ENCODE assay signal across 17 mouse cellular contexts in genomic region chr5:23780516-23780915, GRCm38 (mm10). TPM values are rescaled to one million over a fixed set of nuclear protein-coding genes. Genes with fewer than 3 reads are reported as not detected.
DNase-seq lines count a peak whose midpoint lies in the region; ATAC-seq and TF ChIP-seq lines count a peak whose summit lies in the region.
"Had no signal": no experiment of that assay in that cellular context is flagged by ENCODE, and none has a peak within 500 bp of the region (broad histone marks: within the 10 kb centered on the region; RNA-seq: fewer than 3 reads in every experiment).

No protein-coding gene starts in this region.

- no peak for TF ChIP-seq POLR2A in lung, adult 2 months (IDR thresholded peaks at IDR 0.05; ENCODE audit: borderline replicate concordance, extremely low read depth, low read depth, low read length)

- no peak overlapping the region for H3K9ac ChIP-seq in intestine, postnatal 0 days (ENCODE audit: low read depth, low read length)
- H3K9ac ChIP-seq in intestine, embryonic 16.5 days (ENCODE audit: low read depth, low read length), result no peak overlapping the region
- no peak overlapping the region for H3K9ac ChIP-seq in lung, embryonic 14.5 days
- no peak overlapping the region for H3K9ac ChIP-seq in stomach, postnatal 0 days (ENCODE audit: low read length)
- H3K9ac ChIP-seq: forebrain, embryonic 13.5 days; heart, embryonic 12.5 days; hindbrain, embryonic 14.5 days; intestine, embryonic 15.5 days; neural tube, embryonic 12.5 days had no signal

- CTCF ChIA-PET in Patski (lab: Charles Lee), result interaction anchor here (0.8 to 1.5 kb wide), 3 partner anchors 11 to 38 kb away, joined by 3 read pairs; no protein-coding TSS in a partner anchor

- intact Hi-C loops in left cerebral cortex, postnatal 14 days (cut with DNase I), result no loop called here

- ATAC-seq in intestine, postnatal 0 days, result no peak
- no peak for ATAC-seq in intestine, embryonic 16.5 days
- no peak for ATAC-seq in lung, embryonic 14.5 days (ENCODE audit: insufficient read depth)
- no peak for ATAC-seq in Patski
- no peak for ATAC-seq in stomach, postnatal 0 days (ENCODE audit: low FRiP score, low TSS enrichment)
- ATAC-seq: forebrain, embryonic 13.5 days; intestine, embryonic 15.5 days had no signal

- no peak for TF ChIP-seq EP300 in stomach, postnatal 0 days (optimal IDR thresholded peaks at IDR 0.05)

- H3K36me3 ChIP-seq in intestine, postnatal 0 days (ENCODE audit: control insufficient read depth, insufficient read depth), result no peaks in the 10 kb centered on the region
- no peaks in the 10 kb centered on the region for H3K36me3 ChIP-seq in intestine, embryonic 16.5 days (ENCODE audit: control insufficient read depth, insufficient read depth, low read length)
- H3K36me3 ChIP-seq in lung, embryonic 14.5 days (ENCODE audit: insufficient read depth), result peaks cover 15% of the 10 kb centered on the region
- no peaks in the 10 kb centered on the region for H3K36me3 ChIP-seq in stomach, postnatal 0 days (ENCODE audit: control insufficient read depth, insufficient read depth, low read length)
- H3K36me3 ChIP-seq: intestine, embryonic 15.5 days; neural tube, embryonic 12.5 days had no signal

- no peak overlapping the region for H3K4me2 ChIP-seq in intestine, postnatal 0 days (replicated peaks; ENCODE audit: low read depth)
- no peak overlapping the region for H3K4me2 ChIP-seq in intestine, embryonic 16.5 days (ENCODE audit: low read depth, low read length)
- no peak overlapping the region for H3K4me2 ChIP-seq in lung, embryonic 14.5 days
- H3K4me2 ChIP-seq in stomach, postnatal 0 days (replicated peaks; ENCODE audit: low read depth), result no peak overlapping the region
- H3K4me2 ChIP-seq: forebrain, embryonic 13.5 days; heart, embryonic 12.5 days; hindbrain, embryonic 14.5 days; intestine, embryonic 15.5 days; midbrain, embryonic 11.5 days; neural tube, embryonic 12.5 days had no signal

- no peaks in the 10 kb centered on the region for H3K27me3 ChIP-seq in intestine, postnatal 0 days (replicated peaks; ENCODE audit: control insufficient read depth, insufficient read depth, low read length)
- no peaks in the 10 kb centered on the region for H3K27me3 ChIP-seq in intestine, embryonic 16.5 days (replicated peaks; ENCODE audit: control insufficient read depth, insufficient read depth, low read length)
- no peaks in the 10 kb centered on the region for H3K27me3 ChIP-seq in lung, embryonic 14.5 days (ENCODE audit: insufficient read depth, low read length)
- no peaks in the 10 kb centered on the region for H3K27me3 ChIP-seq in Patski
- no peaks in the 10 kb centered on the region for H3K27me3 ChIP-seq in stomach, postnatal 0 days (ENCODE audit: control insufficient read depth, insufficient read depth, low read length)
- H3K27me3 ChIP-seq: forebrain, embryonic 13.5 days; heart, embryonic 12.5 days; intestine, embryonic 15.5 days; neural tube, embryonic 12.5 days had no signal

- peak; percentile 18; the same call in 1 of the 2 replicates for TF ChIP-seq CTCF in intestine, postnatal 0 days (IDR thresholded peaks at IDR 0.05; ENCODE audit: low read depth)
- peak; percentile 12; the same call in 1 of the 2 replicates for TF ChIP-seq CTCF in lung, embryonic 14.5 days (IDR thresholded peaks at IDR 0.05; ENCODE audit: low read depth)
- TF ChIP-seq CTCF in lung, adult 2 months (IDR thresholded peaks at IDR 0.05; ENCODE audit: insufficient read depth, low read length), result no peak
- TF ChIP-seq CTCF in Patski (IDR thresholded peaks at IDR 0.05), result peak; percentile 56
- peak; percentile 28; the same call in 1 of the 2 replicates for TF ChIP-seq CTCF in stomach, postnatal 0 days (IDR thresholded peaks at IDR 0.05; ENCODE audit: low read depth)

- in situ Hi-C loops in Patski (cut with MboI; ENCODE audit: low pct_unique_long_range_greater_than_20kb), result no loop called here

- no peak for DNase-seq in lung, embryonic 14.5 days
- DNase-seq in lung, adult 2 months, result no peak
- no peak for DNase-seq in Patski (ENCODE audit: low read depth, low spot score)
- no peak for DNase-seq in stomach, postnatal 0 days (ENCODE audit: low spot score)
- no peak for DNase-seq in cerebellum, adult 11 months
- no peak for DNase-seq in left cerebral cortex, postnatal 14 days (ENCODE audit: low spot score in 2 of 2)
- DNase-seq: cerebellum, adult 9-11 months; kidney, postnatal 10 days; lung, postnatal 36 days had no signal

- H3K9me3 ChIP-seq in intestine, postnatal 0 days (ENCODE audit: control insufficient read depth), result no peaks in the 10 kb centered on the region
- H3K9me3 ChIP-seq in intestine, embryonic 16.5 days (ENCODE audit: control insufficient read depth, low read length), result no peaks in the 10 kb centered on the region
- no peaks in the 10 kb centered on the region for H3K9me3 ChIP-seq in lung, embryonic 14.5 days (ENCODE audit: low read depth, low read length)
- H3K9me3 ChIP-seq in stomach, postnatal 0 days (ENCODE audit: control insufficient read depth, low read length), result no peaks in the 10 kb centered on the region
- H3K9me3 ChIP-seq: forebrain, embryonic 13.5 days; heart, embryonic 12.5 days; intestine, embryonic 15.5 days; neural tube, embryonic 12.5 days had no signal

- no peak overlapping the region for H3K4me3 ChIP-seq in intestine, postnatal 0 days (ENCODE audit: low read depth, low read length)
- no peak overlapping the region for H3K4me3 ChIP-seq in intestine, embryonic 16.5 days (ENCODE audit: low read length)
- no peak overlapping the region for H3K4me3 ChIP-seq in lung, embryonic 14.5 days (ENCODE audit: low read depth, low read length)
- H3K4me3 ChIP-seq in lung, adult 2 months (replicated peaks; ENCODE audit: extremely low read depth, low read depth, low read length), result no peak overlapping the region
- no peak overlapping the region for H3K4me3 ChIP-seq in stomach, postnatal 0 days (ENCODE audit: low read depth, low read length)
- H3K4me3 ChIP-seq: forebrain, embryonic 13.5 days; heart, embryonic 12.5 days; intestine, embryonic 15.5 days; neural tube, embryonic 12.5 days had no signal

- POLR2A ChIA-PET in Patski (lab: Charles Lee), result interaction anchor here (0.6 kb wide), 1 partner anchor 238 kb away, joined by 3 read pairs; no protein-coding TSS in a partner anchor

- WGBS in intestine, postnatal 0 days, result 85% methylated on average over 4 of the region's 4 CpGs
- WGBS in intestine, embryonic 16.5 days, result 88% methylated on average over 4 of the region's 4 CpGs
- 78% methylated on average over 4 of the region's 4 CpGs for WGBS in lung, embryonic 14.5 days
- 88% methylated on average over 4 of the region's 4 CpGs for WGBS in lung, adult 2 months
- WGBS in stomach, postnatal 0 days, result 79% methylated on average over 4 of the region's 4 CpGs

- no peaks in the 10 kb centered on the region for H3K4me1 ChIP-seq in intestine, postnatal 0 days (replicated peaks; ENCODE audit: control insufficient read depth, insufficient read depth, low read length)
- peaks cover 12% of the 10 kb centered on the region for H3K4me1 ChIP-seq in intestine, embryonic 16.5 days (ENCODE audit: control insufficient read depth, insufficient read depth, low read length)
- H3K4me1 ChIP-seq in lung, embryonic 14.5 days (ENCODE audit: insufficient read depth), result peaks cover 5% of the 10 kb centered on the region; the same call in 1 of the 2 replicates
- H3K4me1 ChIP-seq in lung, adult 2 months (ENCODE audit: control insufficient read depth, insufficient read depth, low read length), result no peaks in the 10 kb centered on the region
- no peaks in the 10 kb centered on the region for H3K4me1 ChIP-seq in stomach, postnatal 0 days (replicated peaks; ENCODE audit: control insufficient read depth, insufficient read depth)

- no peak overlapping the region for H3K27ac ChIP-seq in intestine, postnatal 0 days (ENCODE audit: low read depth, low read length)
- no peak overlapping the region for H3K27ac ChIP-seq in intestine, embryonic 16.5 days (ENCODE audit: low read length)
- H3K27ac ChIP-seq in lung, embryonic 14.5 days (ENCODE audit: low read depth), result no peak overlapping the region
- H3K27ac ChIP-seq in stomach, postnatal 0 days (replicated peaks), result no peak overlapping the region
- H3K27ac ChIP-seq: forebrain, embryonic 13.5 days; hindbrain, embryonic 14.5 days; intestine, embryonic 15.5 days; neural tube, embryonic 12.5 days had no signal

RNA-seq across cellular contexts. Expression of gene Pus7, which starts 3.0 kb away (rescaled TPM):
- polyA plus RNA-seq in intestine, postnatal 0 days (2015; fragmentation: Nextera tagmentation; extraction: Ambion mirVana), result 5.8 and 6.1 TPM in 2 replicates
- polyA plus RNA-seq in intestine, embryonic 16.5 days (2015; fragmentation: Nextera tagmentation; extraction: Ambion mirVana), result 26.7 and 29.6 TPM in 2 replicates
- polyA plus RNA-seq in lung, embryonic 14.5 days (2014; fragmentation: Nextera tagmentation; extraction: Ambion mirVana), result 34.1 and 37.2 TPM in 2 replicates
- polyA plus RNA-seq in lung, adult 2 months (2012; rRNA removed), result 2.3 and 3.1 TPM in 2 replicates
- 41.9 TPM for polyA plus RNA-seq in Patski (2021)
- 13.5 and 13.8 TPM in 2 replicates for polyA plus RNA-seq in stomach, postnatal 0 days (2015; fragmentation: Nextera tagmentation; extraction: Ambion mirVana)
- total RNA-seq in left cerebral cortex, postnatal 14 days (2021), result 10 to 100 TPM; 17.4 to 17.5 TPM

RNA-seq across cellular contexts. Expression of gene Rint1, which starts 7.0 kb away (rescaled TPM):
- polyA plus RNA-seq in intestine, postnatal 0 days (2015; fragmentation: Nextera tagmentation; extraction: Ambion mirVana), result 12.4 and 14.7 TPM in 2 replicates
- polyA plus RNA-seq in intestine, embryonic 16.5 days (2015; fragmentation: Nextera tagmentation; extraction: Ambion mirVana), result 28.0 and 30.5 TPM in 2 replicates
- polyA plus RNA-seq in lung, embryonic 14.5 days (2014; fragmentation: Nextera tagmentation; extraction: Ambion mirVana), result 28.1 and 32.7 TPM in 2 replicates
- 7.7 and 10.4 TPM in 2 replicates for polyA plus RNA-seq in lung, adult 2 months (2012; rRNA removed)
- 24.7 TPM for polyA plus RNA-seq in Patski (2021)
- polyA plus RNA-seq in stomach, postnatal 0 days (2015; fragmentation: Nextera tagmentation; extraction: Ambion mirVana), result 28.9 and 30.0 TPM in 2 replicates
- 10 to 100 TPM; 22.9 to 23.5 TPM for total RNA-seq in left cerebral cortex, postnatal 14 days (2021)
